Mouse (Mus musculus): Measurements from ENCODE around the gene Sirt7. TPM values are rescaled to one million over a fixed set of nuclear protein-coding genes. Genes with fewer than 3 reads are reported as not detected.

Sirt7 gene
- polyA plus RNA-seq, 1 experiment from 2014 or later, result 17.6 TPM

DNA sequence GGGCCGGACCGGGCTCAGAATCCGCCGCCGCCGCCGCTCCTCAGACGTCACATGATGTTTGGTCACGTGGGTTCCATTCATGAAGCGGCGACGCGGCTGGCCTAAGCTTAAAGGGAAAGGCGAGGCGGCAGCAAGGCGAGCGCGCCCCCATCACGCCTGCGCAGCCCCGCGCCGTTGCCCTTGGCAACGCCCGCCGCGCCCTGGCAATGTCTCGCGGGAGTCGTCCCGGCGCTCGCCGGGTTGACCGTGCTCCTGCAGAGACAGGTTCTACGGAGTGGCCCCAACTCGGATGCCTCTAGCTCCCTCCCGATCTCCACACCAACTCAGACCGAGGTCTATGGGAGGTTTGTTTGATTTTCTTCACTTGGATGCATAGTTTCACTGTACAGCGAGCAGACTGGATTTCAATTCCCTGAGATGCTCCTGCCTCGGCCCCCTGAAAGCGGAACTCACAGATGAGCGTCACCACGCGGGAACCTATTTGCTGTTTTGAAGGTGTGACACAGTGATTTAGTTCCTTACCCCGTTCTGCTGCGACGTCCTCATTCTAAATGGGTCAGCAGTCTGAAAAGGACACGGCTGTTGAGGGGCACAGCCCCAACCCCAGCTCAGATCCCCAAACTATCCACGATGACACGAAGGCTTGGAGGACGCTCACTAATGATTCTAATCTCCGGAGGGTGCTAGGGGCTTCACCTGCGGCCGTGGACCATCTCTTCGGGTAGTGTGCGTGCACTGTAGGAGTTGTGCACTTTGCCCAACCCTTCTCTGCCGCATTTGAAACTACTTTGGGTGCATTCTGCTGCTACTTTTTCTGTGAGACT lies 8.7 kb upstream of the Sirt7 start, which contains the start of gene Mafg:
TSS of gene Mafg (minus strand) at position 81 of the 824 bp plus-strand sequence.
- peak; percentile 88 for ATAC-seq (replicated peaks; ENCODE audit: insufficient number of reproducible peaks, insufficient read depth, low FRiP score, low read depth)
- Histone ChIP-seq H3K9ac (peak within 1 kb of the TSS; percentile 94), H3K4me3 (peak within 1 kb of the TSS; percentile 95), H3K27me3 (no peaks in the 10 kb centered on the region), H3K36me3 (peaks cover 5% of the 10 kb centered on the region; the same call in 1 of the 2 replicates), H3K4me1 (replicated peaks) (peaks cover 44% of the 10 kb centered on the region), H3K4me2 (peak within 1 kb of the TSS; percentile 94), H3K27ac (peak within 1 kb of the TSS; percentile 86), H3K9me3 (replicated peaks) (no peaks in the 10 kb centered on the region)
- 10% methylated on average over 54 of the region's 58 CpGs for WGBS

DNA sequence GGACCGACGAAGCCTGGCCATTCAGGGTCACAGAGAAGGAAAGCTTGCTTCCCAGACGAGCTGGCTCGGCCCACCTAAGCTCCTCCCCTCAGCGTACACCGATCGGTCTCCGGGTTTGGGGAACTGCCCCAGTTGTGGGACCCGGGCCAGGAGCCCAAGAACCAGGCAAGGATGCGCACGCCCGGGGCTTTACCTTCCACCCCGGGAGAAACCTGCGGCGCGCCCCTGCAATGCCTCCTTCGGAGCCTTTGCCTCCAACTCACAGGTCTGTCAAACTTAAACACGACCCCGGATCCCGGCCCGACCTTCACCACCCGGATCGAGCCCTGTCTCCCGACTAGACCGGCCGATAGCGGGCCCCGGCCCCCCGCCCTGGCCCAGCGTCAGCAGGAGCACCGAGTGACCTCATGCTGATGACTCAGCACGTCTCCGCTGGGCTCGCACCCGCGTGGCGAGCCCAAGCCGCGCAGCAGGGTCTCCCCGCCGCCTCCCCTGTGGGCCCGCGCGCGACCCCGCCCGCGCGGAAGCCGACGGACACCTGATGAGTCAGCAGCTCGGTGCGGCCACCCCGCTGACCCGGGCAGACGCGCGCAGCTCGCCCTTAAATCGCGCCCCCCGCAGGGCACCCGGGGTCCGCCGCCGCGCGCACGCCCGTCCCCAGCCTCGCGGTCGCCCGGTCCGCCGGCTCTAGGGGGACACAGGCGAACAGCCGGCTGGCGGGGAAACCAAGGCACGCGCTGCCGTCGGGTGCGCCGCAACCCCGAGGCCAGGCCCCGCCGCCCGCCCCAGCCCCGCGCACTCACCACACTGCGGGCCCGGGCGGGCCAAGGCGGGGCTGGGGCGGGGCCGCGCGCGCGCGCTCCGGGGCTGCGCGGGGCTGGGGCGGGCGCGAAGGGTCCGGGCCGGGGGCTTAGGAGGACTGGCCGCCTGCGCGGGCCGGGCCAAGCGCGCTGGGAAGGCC lies 7.8 kb upstream of the Sirt7 start:
- Histone ChIP-seq H3K4me1 (replicated peaks) (peaks cover 44% of the 10 kb centered on the region), H3K27ac (peak overlapping the region; percentile 86), H3K9me3 (replicated peaks) (no peaks in the 10 kb centered on the region), H3K9ac (peak overlapping the region; percentile 94), H3K4me2 (peak overlapping the region; percentile 94), H3K4me3 (peak overlapping the region; percentile 95), H3K36me3 (peaks cover 7% of the 10 kb centered on the region; the same call in 1 of the 2 replicates), H3K27me3 (no peaks in the 10 kb centered on the region)
- WGBS, result under 1% methylated on average over 114 of the region's 116 CpGs
- ATAC-seq (replicated peaks; ENCODE audit: insufficient number of reproducible peaks, insufficient read depth, low FRiP score, low read depth), result peak; percentile 80

DNA sequence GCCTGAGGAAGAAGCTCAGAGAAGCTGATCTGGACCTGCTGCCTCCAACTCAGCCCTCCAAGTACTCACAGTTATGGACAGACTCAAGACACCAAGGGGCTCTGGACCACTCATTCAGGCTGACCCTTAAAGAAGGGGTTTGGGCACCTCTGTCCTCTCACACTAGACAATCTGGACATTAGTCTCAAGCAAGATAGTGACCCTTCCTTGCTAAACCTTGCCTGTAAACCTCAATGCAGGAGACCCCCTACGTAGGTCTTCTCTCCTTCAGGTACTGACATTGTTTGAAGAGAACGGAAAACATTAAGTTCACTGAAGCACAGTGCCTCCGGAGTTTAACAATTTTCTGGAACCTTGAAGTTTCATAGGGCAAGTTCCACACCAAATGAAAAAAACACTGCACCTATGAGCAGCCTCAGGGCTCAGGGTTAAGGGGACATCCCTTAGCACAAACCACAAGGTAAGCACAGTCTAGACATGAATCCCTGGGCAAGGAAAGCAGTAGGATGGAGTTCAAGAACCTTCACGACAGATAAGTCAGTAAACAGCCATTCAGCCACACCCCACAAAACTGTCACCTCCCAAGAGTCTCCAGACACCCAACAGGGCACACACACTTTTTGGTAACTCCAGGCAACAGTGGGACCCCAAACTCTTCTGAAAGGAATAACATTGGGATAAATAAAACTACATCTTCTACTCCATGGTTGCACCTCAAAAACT lies 6.8 kb upstream of the Sirt7 start:
- WGBS, result 56% methylated on average over 4 of the region's 4 CpGs
- no peak for ATAC-seq (replicated peaks; ENCODE audit: insufficient number of reproducible peaks, insufficient read depth, low FRiP score, low read depth)
- no peaks in the 10 kb centered on the region for H3K9me3 ChIP-seq (replicated peaks)

DNA sequence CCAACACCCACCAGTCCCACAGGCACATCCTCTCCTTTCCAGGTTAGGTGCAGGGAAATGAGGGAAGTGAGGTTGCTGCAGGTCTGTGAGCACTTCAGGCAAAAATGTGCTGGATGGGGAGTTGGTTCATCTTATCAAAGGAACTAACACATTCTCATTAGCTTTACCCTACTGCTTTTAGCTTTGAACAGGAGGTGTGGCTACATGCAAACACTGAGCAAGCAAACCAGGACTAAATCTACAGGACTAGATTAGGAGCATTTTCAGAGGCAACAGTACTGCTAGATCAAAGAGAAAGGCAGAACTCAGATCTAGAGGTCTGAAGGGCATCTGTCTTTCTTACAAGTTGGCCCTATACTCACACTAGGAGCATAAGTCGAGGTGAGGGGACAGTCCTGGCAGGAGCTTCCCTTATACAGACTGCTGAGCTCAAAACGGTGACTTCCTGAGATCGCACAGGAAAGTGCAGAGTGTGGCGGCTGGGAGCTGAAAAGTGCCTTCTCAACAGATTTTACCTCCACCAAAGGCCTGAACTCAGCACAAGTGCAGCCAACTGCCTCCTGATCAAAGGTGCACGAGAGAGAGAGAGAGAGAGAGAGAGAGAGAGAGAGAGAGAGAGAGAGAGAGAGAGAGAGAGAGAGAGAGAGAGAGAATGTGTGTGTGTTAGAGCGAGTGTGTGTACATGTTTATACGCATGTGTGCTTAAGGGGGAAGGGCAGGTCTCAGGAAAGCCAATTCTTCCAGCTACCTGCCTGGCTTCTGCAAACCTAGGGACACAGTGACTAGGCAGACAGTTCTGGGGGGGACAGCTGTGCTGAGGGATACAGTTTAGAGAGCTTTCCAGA lies 6.1 kb upstream of the Sirt7 start:
- peak overlapping the region; percentile 94 for H3K4me2 ChIP-seq
- peaks cover 15% of the 10 kb centered on the region for H3K36me3 ChIP-seq
- no peaks in the 10 kb centered on the region for H3K9me3 ChIP-seq (replicated peaks)
- ATAC-seq (replicated peaks; ENCODE audit: insufficient number of reproducible peaks, insufficient read depth, low FRiP score, low read depth), result no peak
- WGBS, result 36% methylated on average over 7 of the region's 7 CpGs
- peak overlapping the region; percentile 58 for H3K27ac ChIP-seq
- peak overlapping the region; percentile 95 for H3K4me3 ChIP-seq
- no peaks in the 10 kb centered on the region for H3K27me3 ChIP-seq
- H3K9ac ChIP-seq, result peak overlapping the region; percentile 94; the same call in 1 of the 2 replicates
- H3K4me1 ChIP-seq (replicated peaks), result peaks cover 44% of the 10 kb centered on the region

More for the DNA sequence above, 6.8 kb upstream of the Sirt7 start:
- Histone ChIP-seq H3K36me3 (peaks cover 15% of the 10 kb centered on the region), H3K27me3 (no peaks in the 10 kb centered on the region), H3K4me3 (peak overlapping the region; percentile 95), H3K4me1 (replicated peaks) (peaks cover 44% of the 10 kb centered on the region), H3K9ac (peak overlapping the region; percentile 94), H3K4me2 (peak overlapping the region; percentile 94), H3K27ac (peak overlapping the region; percentile 86; the same call in 1 of the 2 replicates)

DNA sequence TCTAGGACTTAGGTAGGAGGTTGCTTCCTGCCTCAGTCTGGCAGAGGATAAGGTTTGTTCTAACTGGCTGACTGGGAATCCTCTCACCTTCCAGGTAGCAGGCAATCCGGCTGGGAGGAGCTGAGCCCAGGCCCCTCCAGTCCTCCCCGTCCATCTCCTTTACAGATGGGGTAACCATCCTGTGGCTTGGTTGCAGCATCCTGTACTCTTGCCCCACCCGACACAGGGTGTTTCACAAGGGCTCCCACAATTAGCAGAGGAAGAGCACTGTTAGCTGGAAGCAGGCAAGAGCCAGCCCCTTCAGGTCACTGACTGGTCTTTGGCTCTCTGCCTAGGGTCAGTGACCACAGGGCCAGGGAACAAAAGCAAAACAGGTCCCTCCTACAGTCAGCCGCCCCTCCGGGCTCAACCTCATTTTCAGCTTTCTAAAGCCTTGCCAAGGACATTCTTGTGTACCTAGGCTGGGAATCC lies 5.4 kb upstream of the Sirt7 start:
- H3K9ac ChIP-seq, result peak overlapping the region; percentile 32; the same call in 1 of the 2 replicates
- peak overlapping the region; percentile 94 for H3K4me2 ChIP-seq
- 41% methylated on average over 5 of the region's 5 CpGs for WGBS
- H3K9me3 ChIP-seq (replicated peaks), result no peaks in the 10 kb centered on the region
- peaks cover 48% of the 10 kb centered on the region for H3K4me1 ChIP-seq (replicated peaks)
- H3K4me3 ChIP-seq, result peak overlapping the region; percentile 19
- peak overlapping the region; percentile 58 for H3K27ac ChIP-seq
- H3K36me3 ChIP-seq, result peaks cover 15% of the 10 kb centered on the region
- no peaks in the 10 kb centered on the region for H3K27me3 ChIP-seq
- no peak for ATAC-seq (replicated peaks; ENCODE audit: insufficient number of reproducible peaks, insufficient read depth, low FRiP score, low read depth)

DNA sequence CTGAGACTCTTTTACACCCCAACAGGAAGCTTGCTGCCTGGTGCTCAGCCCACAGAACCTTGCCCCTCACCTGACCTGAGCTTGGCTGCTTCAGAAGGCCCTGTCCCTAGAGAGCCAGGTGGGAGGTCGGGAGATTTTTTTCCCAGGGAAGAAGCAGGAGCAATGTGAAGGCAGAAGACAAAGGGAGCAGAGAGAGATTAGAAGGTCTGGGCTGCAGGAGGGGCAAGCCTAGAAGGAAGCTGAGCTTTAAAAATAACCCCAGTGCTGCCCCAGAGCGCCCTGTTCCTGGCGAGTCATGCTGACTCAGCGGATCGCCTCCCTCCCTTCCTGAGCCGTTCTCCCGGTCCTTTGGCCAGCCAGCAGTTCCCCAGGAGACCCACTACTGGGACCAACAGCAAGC lies 4.9 kb upstream of the Sirt7 start:
- Histone ChIP-seq H3K27ac (peak overlapping the region; percentile 58), H3K27me3 (no peaks in the 10 kb centered on the region), H3K9me3 (replicated peaks) (no peaks in the 10 kb centered on the region), H3K4me1 (replicated peaks) (peaks cover 53% of the 10 kb centered on the region), H3K4me3 (peak overlapping the region; percentile 19), H3K9ac (peak overlapping the region; percentile 32; the same call in 1 of the 2 replicates), H3K36me3 (peaks cover 15% of the 10 kb centered on the region), H3K4me2 (peak overlapping the region; percentile 94)
- ATAC-seq (replicated peaks; ENCODE audit: insufficient number of reproducible peaks, insufficient read depth, low FRiP score, low read depth), result no peak
- WGBS, result 10% methylated on average over 7 of the region's 7 CpGs

DNA sequence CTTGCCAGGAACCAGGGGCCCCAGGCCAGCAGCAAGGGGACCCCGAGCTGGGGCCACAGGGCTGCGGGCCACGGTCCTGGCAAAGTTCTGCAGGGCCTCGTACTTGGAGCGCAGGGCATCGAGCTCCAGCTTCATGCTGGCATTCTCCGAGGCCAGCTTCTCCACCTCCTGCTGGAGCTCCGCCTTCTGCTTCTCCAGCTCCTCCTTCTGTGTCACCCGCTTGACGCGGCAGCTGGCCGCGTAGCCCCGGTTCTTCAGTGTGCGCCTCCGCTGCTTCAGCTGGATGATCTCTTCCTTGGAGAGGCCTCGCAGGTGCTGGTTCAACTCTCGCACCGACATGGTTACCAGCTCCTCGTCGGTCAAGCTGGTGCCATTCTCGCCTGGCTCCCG lies 4.3 kb upstream of the Sirt7 start:
- peaks cover 53% of the 10 kb centered on the region for H3K4me1 ChIP-seq (replicated peaks)
- no peaks in the 10 kb centered on the region for H3K9me3 ChIP-seq (replicated peaks)
- 70% methylated on average over 23 of the region's 23 CpGs for WGBS
- peaks cover 15% of the 10 kb centered on the region for H3K36me3 ChIP-seq
- H3K4me3 ChIP-seq, result peak overlapping the region; percentile 19
- no peak for ATAC-seq (replicated peaks; ENCODE audit: insufficient number of reproducible peaks, insufficient read depth, low FRiP score, low read depth)
- no peak overlapping the region for H3K9ac ChIP-seq
- H3K27ac ChIP-seq, result peak overlapping the region; percentile 58
- peak overlapping the region; percentile 94 for H3K4me2 ChIP-seq
- no peaks in the 10 kb centered on the region for H3K27me3 ChIP-seq

DNA sequence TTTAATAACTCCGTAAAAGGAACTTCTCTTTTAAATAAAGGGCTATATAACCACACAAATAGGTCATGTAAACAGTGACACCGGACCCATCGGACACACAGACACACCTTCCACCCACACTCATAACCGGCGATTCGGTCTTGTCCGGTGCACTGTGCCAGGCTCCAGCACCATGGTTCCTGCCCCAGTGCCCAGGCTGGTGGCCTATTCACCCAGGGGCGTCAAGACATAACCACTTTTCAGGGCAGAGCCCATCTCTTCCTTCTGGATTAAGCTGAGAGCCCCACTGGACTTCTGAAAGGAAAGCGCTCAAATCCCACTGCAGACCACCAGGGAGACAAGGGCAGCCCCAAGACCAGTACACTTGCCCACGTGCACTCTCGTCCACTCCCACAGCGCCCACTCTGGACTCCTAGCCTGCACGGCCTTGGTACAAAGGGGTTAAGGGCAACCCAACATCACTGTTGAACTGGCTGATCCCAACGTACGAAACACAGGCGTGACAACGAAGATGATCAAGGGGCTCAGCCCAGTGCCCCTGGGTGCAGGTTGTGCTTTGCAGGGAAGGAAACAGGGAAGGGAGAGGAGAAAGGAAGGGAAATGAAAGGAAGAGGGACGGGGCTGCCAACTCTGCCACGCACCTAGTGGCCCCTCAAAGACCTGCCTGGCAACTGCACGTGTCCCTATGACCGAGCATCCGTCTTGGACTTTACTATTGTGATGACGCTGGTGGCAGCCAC lies 3.7 kb upstream of the Sirt7 start:
- 0 out of 2 replicates have a peak overlapping the region, but pooled peaks have one; percentile 19 for H3K4me3 ChIP-seq
- H3K9ac ChIP-seq, result no peak overlapping the region
- no peak for ATAC-seq (replicated peaks; ENCODE audit: insufficient number of reproducible peaks, insufficient read depth, low FRiP score, low read depth)
- H3K9me3 ChIP-seq (replicated peaks), result no peaks in the 10 kb centered on the region
- H3K27me3 ChIP-seq, result no peaks in the 10 kb centered on the region
- H3K4me1 ChIP-seq (replicated peaks), result peaks cover 54% of the 10 kb centered on the region
- peak overlapping the region; percentile 94; the same call in 1 of the 2 replicates for H3K4me2 ChIP-seq
- peaks cover 15% of the 10 kb centered on the region for H3K36me3 ChIP-seq
- WGBS, result 88% methylated on average over 23 of the region's 23 CpGs
- H3K27ac ChIP-seq, result no peak overlapping the region

DNA sequence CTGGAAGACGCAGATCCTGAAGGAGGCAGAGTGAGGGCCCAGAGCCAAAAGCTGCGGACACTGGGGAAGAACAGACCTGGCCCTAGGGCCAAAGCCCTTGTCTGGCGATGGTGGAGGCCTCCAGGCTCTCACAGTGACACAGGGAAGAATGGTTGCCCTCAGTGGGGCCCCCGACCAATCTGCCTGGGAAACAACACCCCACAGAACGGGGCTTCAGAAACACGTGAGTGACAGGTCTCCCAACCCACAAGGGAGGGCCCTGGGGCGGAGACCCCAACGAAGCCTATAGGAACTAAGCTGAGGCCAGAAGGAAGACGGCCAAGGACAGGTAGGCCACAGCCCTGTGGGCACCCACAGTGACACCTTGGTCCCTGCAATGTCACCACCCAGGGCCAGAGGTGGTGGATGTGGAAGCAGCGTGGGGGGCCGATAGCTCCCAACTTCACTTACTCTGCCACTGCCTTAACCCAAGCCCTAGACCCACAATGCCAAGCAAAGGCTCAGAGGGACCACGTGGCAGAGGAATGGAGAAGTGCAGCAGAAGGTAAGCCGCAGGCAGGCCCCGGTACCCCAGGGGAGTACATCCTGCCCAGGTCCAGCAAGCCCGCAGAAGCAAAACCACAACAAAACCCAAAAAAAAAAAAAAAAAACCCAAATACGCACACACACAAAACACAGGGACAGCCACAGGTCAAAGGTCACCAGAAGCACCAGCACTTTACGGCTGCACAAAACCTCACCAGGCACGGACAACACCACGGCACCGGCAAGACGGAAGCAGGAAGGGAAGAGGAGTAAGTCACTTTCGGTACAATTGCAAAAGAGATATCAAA lies 2.6 kb upstream of the Sirt7 start:
- Histone ChIP-seq H3K27me3 (no peaks in the 10 kb centered on the region), H3K27ac (no peak overlapping the region), H3K36me3 (peaks cover 15% of the 10 kb centered on the region), H3K4me1 (replicated peaks) (peaks cover 54% of the 10 kb centered on the region), H3K4me3 (no peak overlapping the region), H3K9ac (no peak overlapping the region), H3K4me2 (no peak overlapping the region), H3K9me3 (replicated peaks) (no peaks in the 10 kb centered on the region)
- no peak for ATAC-seq (replicated peaks; ENCODE audit: insufficient number of reproducible peaks, insufficient read depth, low FRiP score, low read depth)
- 80% methylated on average over 22 of the region's 22 CpGs for WGBS

Data from heart, embryonic 15.5 days (tissue).